Mouse (Mus musculus) liver, embryonic 15.5 days (tissue): Measurements from ENCODE around the gene Maml2. TPM values are rescaled to one million over a fixed set of nuclear protein-coding genes. Genes with fewer than 3 reads are reported as not detected.
A peak's percentile ranks its signal among the peaks of the same experiment; 100 is the strongest.

Experiments used
- ATAC-seq: fragments of 200-750 bp; cut with Nextera tagmentation; 2 replicates; pipeline ENCODE4 v1.8.0; 2017; ENCODE audit warnings: moderate number of reproducible peaks, mild to moderate bottlenecking, moderate library complexity; ENCODE audit not compliant: insufficient read depth
- H3K27ac ChIP-seq: fragments of 300-500 bp; sonication (generic); replicated peaks from 2 replicates; pipeline ENCODE4 v1.5.1; 2015; ENCODE audit warnings: mild to moderate bottlenecking, inconsistent platforms
- H3K27me3 ChIP-seq: fragments of 300-500 bp; sonication (generic); 2 replicates; pipeline ENCODE4 v1.6.1; 2015; ENCODE audit warnings: mild to moderate bottlenecking, inconsistent platforms
- H3K36me3 ChIP-seq: fragments of 300-500 bp; sonication (generic); replicated peaks from 2 replicates; pipeline ENCODE4 v1.6.1; 2015; ENCODE audit warnings: moderate library complexity, mild to moderate bottlenecking, inconsistent platforms
- H3K4me1 ChIP-seq: fragments of 300-500 bp; sonication (generic); replicated peaks from 2 replicates; pipeline ENCODE4 v1.6.1; 2015; ENCODE audit warnings: inconsistent platforms
- H3K4me2 ChIP-seq: fragments of 300-500 bp; sonication (generic); 2 replicates; pipeline ENCODE4 v1.6.1; 2015; ENCODE audit warnings: moderate library complexity, mild to moderate bottlenecking, inconsistent platforms
- H3K4me3 ChIP-seq: fragments of 300-500 bp; sonication (generic); replicated peaks from 2 replicates; pipeline ENCODE4 v1.5.1; 2015; ENCODE audit warnings: mild to moderate bottlenecking, inconsistent platforms
- H3K9ac ChIP-seq: fragments of 300-500 bp; sonication (generic); 2 replicates; pipeline ENCODE4 v1.6.1; 2015; ENCODE audit warnings: moderate library complexity, mild to moderate bottlenecking, inconsistent platforms
- H3K9me3 ChIP-seq: fragments of 300-500 bp; sonication (generic); replicated peaks from 2 replicates; pipeline ENCODE4 v1.6.1; 2016; ENCODE audit warnings: inconsistent platforms
- WGBS: fragments of 180-500 bp; shearing (Covaris S2); methylation state at CpG from one replicate; pipeline ENCODE4 v1.1.7; 2015; ENCODE audit warnings: mixed read lengths; ENCODE audit not compliant: insufficient replicate concordance; 5-methylcytosine and 5-hydroxymethylcytosine counted together
- polyA plus RNA-seq: library from polyadenylated mRNA; unstranded; fragments of >200 nt; fragmentation: Nextera tagmentation; extraction: Ambion mirVana; gene quantifications from 2 replicates; pipeline ENCODE4 v1.2.1, GENCODE M21; 2015

The Maml2 gene
- polyA plus RNA-seq, 1 experiment from 2014 or later: 0.84 TPM

GRCm38 (mm10) chr9:13298513-13298878 lies 739 bp downstream of the Maml2 start:
- 4% methylated on average over 9 of the region's 9 CpGs for WGBS
- Histone ChIP-seq H3K36me3 (no peaks in the 10 kb centered on the region), H3K27ac (0 out of 2 replicates have a peak overlapping the region, but pooled peaks have one; percentile 24), H3K27me3 (no peaks in the 10 kb centered on the region), H3K4me2 (peak overlapping the region; percentile 79), H3K9ac (peak overlapping the region; percentile 48; the same call in 1 of the 2 replicates), H3K4me1 (peaks cover 34% of the 10 kb centered on the region), H3K9me3 (no peaks in the 10 kb centered on the region), H3K4me3 (peak overlapping the region; percentile 61)
- ATAC-seq: no peak

DNA sequence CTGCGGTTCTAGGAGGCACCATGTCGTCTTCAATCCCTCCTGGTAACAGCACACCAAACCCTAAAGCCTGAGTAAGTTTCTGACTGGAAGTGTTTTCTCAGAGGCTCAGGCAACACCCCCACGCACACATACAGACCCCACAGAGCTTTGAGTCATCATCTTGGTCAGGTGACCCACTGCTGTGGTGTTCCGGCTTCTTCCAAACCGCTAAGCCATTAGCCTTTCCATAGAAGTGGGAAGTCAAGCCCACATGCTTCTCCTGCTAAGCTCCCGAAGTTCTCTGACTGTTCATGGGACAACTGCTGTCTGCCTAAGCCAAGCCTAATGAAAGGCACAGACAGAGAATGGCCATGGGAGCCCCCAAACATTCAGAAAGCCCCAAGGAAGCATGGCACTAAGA lies 1.4 kb downstream of the Maml2 start:
- no peak for ATAC-seq
- Histone ChIP-seq H3K9me3 (no peaks in the 10 kb centered on the region), H3K27me3 (no peaks in the 10 kb centered on the region), H3K9ac (no peak overlapping the region), H3K27ac (no peak overlapping the region), H3K4me1 (peaks cover 34% of the 10 kb centered on the region), H3K36me3 (no peaks in the 10 kb centered on the region), H3K4me3 (no peak overlapping the region), H3K4me2 (peak overlapping the region; percentile 79)
- WGBS: 66% methylated on average over 6 of the region's 6 CpGs

GRCm38 (mm10) chr9:13300041-13300441 lies 2.3 kb downstream of the Maml2 start:
- Histone ChIP-seq H3K4me3 (no peak overlapping the region), H3K9me3 (no peaks in the 10 kb centered on the region), H3K4me1 (peaks cover 34% of the 10 kb centered on the region), H3K36me3 (no peaks in the 10 kb centered on the region), H3K27me3 (no peaks in the 10 kb centered on the region), H3K9ac (no peak overlapping the region), H3K27ac (no peak overlapping the region), H3K4me2 (no peak overlapping the region)
- 60% methylated on average over 3 of the region's 3 CpGs for WGBS
- no peak for ATAC-seq

- Histone ChIP-seq H3K4me1 (peaks cover 32% of the 10 kb centered on the region), H3K9me3 (no peaks in the 10 kb centered on the region), H3K4me2 (no peak overlapping the region), H3K27ac (no peak overlapping the region), H3K9ac (no peak overlapping the region), H3K27me3 (no peaks in the 10 kb centered on the region), H3K36me3 (no peaks in the 10 kb centered on the region), H3K4me3 (no peak overlapping the region)
- no peak for ATAC-seq
- 76% methylated on average over 9 of the region's 9 CpGs for WGBS
These were observed 3.4 kb downstream of the Maml2 start for GRCm38 (mm10) chr9:13300891-13301782.

DNA sequence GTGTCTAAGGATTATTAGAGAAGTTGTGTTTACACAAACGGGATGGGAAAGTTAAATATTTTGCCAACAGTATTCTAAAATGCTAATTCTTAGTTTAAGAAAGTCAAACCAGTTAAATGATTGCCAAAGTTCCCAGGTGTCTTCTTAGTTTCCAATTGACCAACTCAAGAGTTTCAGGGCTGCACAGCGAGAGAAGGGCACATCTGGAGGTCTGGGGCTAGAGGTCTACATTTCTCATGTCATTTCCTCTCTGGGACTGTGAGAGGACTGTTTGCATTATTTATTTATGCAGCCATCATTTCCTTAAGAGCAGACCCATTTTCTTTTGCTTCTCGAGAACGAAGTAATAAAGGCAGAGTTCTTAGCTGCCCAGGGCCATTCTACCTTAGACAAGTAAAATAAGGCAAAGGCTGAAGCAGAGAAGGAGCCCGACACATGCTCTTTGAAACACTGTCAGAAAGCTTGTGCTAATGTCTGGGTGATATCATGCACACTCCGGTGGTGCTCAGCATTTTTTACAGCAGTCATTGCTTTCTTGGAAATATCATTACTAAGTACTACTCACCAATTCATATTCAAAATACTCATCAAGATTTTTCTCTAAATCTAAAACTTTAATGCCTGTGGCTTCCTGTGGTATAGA lies 4.5 kb downstream of the Maml2 start:
- Histone ChIP-seq H3K4me2 (no peak overlapping the region), H3K36me3 (no peaks in the 10 kb centered on the region), H3K4me3 (no peak overlapping the region), H3K4me1 (peaks cover 20% of the 10 kb centered on the region), H3K27ac (no peak overlapping the region), H3K9ac (no peak overlapping the region), H3K9me3 (no peaks in the 10 kb centered on the region), H3K27me3 (no peaks in the 10 kb centered on the region)
- WGBS: 51% methylated on average over 6 of the region's 6 CpGs
- ATAC-seq: no peak

GRCm38 (mm10) chr9:13303099-13303771 lies 5.5 kb downstream of the Maml2 start:
- WGBS: 76% methylated on average over 5 of the region's 5 CpGs
- Histone ChIP-seq H3K27ac (no peak overlapping the region), H3K9ac (no peak overlapping the region), H3K4me2 (no peak overlapping the region), H3K4me3 (no peak overlapping the region), H3K36me3 (no peaks in the 10 kb centered on the region), H3K9me3 (no peaks in the 10 kb centered on the region), H3K4me1 (peaks cover 11% of the 10 kb centered on the region), H3K27me3 (no peaks in the 10 kb centered on the region)
- no peak for ATAC-seq

- no peak overlapping the region for H3K27ac ChIP-seq
- H3K27me3 ChIP-seq: no peaks in the 10 kb centered on the region
- no peak for ATAC-seq
- H3K9me3 ChIP-seq: no peaks in the 10 kb centered on the region
- no peak overlapping the region for H3K4me2 ChIP-seq
- H3K4me3 ChIP-seq: no peak overlapping the region
- peaks cover 4% of the 10 kb centered on the region; the same call in 1 of the 2 replicates for H3K4me1 ChIP-seq
- no peak overlapping the region for H3K9ac ChIP-seq
- 44% methylated on average over 6 of the region's 6 CpGs for WGBS
- H3K36me3 ChIP-seq: no peaks in the 10 kb centered on the region
These were observed 6.2 kb downstream of the Maml2 start for GRCm38 (mm10) chr9:13303976-13304375.

GRCm38 (mm10) chr9:13306471-13306870 lies 8.7 kb downstream of the Maml2 start:
- no peak overlapping the region for H3K27ac ChIP-seq
- H3K27me3 ChIP-seq: no peaks in the 10 kb centered on the region
- no peak overlapping the region for H3K4me2 ChIP-seq
- no peak overlapping the region for H3K9ac ChIP-seq
- H3K4me3 ChIP-seq: no peak overlapping the region
- no peaks in the 10 kb centered on the region for H3K9me3 ChIP-seq
- no peaks in the 10 kb centered on the region for H3K4me1 ChIP-seq
- WGBS: 73% methylated on average over 3 of the region's 3 CpGs
- ATAC-seq: no peak
- no peaks in the 10 kb centered on the region for H3K36me3 ChIP-seq

- Histone ChIP-seq H3K4me3 (no peak overlapping the region), H3K27me3 (no peaks in the 10 kb centered on the region), H3K4me2 (no peak overlapping the region), H3K4me1 (no peaks in the 10 kb centered on the region), H3K9ac (no peak overlapping the region), H3K36me3 (no peaks in the 10 kb centered on the region), H3K27ac (no peak overlapping the region), H3K9me3 (no peaks in the 10 kb centered on the region)
- no peak for ATAC-seq
- 61% methylated on average over 4 of the region's 4 CpGs for WGBS
These were observed 9.5 kb downstream of the Maml2 start for GRCm38 (mm10) chr9:13307226-13307625.

DNA sequence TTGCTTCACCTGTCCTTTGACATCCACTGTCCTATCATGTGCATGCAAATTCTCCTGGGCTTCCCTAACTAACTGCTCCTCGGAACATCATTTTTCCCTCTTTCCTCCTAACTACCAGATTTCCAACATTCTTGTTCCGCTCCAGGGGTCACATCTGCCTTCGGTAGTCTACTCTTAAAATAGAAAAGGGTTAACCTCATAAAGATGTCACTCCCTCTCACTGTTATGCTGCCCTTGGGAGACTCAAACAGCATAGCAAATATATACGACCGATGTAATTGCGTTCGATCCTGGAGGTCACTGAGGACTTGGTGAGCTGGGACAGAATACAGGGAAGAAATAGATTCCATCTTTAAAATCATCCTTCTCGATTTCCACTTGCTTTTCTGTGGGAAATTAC lies 11.0 kb downstream of the Maml2 start:
- Histone ChIP-seq H3K27ac (no peak overlapping the region), H3K4me2 (no peak overlapping the region), H3K4me3 (no peak overlapping the region), H3K9me3 (no peaks in the 10 kb centered on the region), H3K36me3 (no peaks in the 10 kb centered on the region), H3K27me3 (no peaks in the 10 kb centered on the region), H3K9ac (no peak overlapping the region), H3K4me1 (no peaks in the 10 kb centered on the region)
- no peak for ATAC-seq
- 76% methylated on average over 8 of the region's 8 CpGs for WGBS

DNA sequence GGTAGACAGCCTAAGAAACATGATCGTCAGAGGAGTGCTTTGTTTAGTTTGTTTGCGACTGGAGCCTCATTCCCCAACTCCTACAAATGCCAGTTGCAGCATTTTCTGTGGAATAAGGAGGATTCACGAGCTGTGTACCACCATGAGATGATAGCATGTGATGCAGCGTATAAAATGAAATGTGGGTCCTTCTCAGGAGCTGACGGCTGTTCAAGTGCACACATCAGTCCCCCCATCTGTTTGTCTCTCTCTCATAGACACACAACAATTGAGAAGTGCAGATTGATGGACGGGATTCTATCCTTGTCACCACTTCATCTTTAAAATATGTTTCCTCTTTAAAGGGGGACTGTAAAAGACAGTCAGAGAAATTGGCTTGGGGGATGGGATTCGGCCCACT lies 12.1 kb downstream of the Maml2 start:
- Histone ChIP-seq H3K36me3 (no peaks in the 10 kb centered on the region), H3K4me3 (no peak overlapping the region), H3K27me3 (no peaks in the 10 kb centered on the region), H3K27ac (no peak overlapping the region), H3K4me2 (no peak overlapping the region), H3K9ac (no peak overlapping the region), H3K9me3 (no peaks in the 10 kb centered on the region), H3K4me1 (no peaks in the 10 kb centered on the region)
- 47% methylated on average over 7 of the region's 7 CpGs for WGBS
- ATAC-seq: no peak
